Mouse (Mus musculus) cerebellum, adult (tissue): ENCODE measurements around the gene Ncbp3.
"Not testable (repeated sequence)": the region's sequence is repeated elsewhere in the genome, so short reads cannot be mapped to it uniquely, and the experiment has no call there.

Experiments used
- ATAC-seq: cut with Nextera tagmentation; 2 replicates; pipeline ENCODE4 v1.9.2; 2017; ENCODE audit warnings: mild to moderate bottlenecking, moderate library complexity, mixed read lengths; ENCODE audit not compliant: insufficient number of reproducible peaks, low FRiP score, low TSS enrichment

Ncbp3 gene

GRCm38 (mm10) chr11:73084303-73084702, 36.7 kb downstream of the Ncbp3 start:
- ATAC-seq: no peak

- no peak for ATAC-seq
Measured at GRCm38 (mm10) chr11:73084804-73085231, 37.2 kb downstream of the Ncbp3 start.

GRCm38 (mm10) chr11:73085391-73085790, 37.8 kb downstream of the Ncbp3 start:
- ATAC-seq: no peak

GRCm38 (mm10) chr11:73087700-73088480, 40.3 kb downstream of the Ncbp3 start:
- no peak for ATAC-seq

- ATAC-seq: no peak
Measured at GRCm38 (mm10) chr11:73090283-73090682, 42.7 kb downstream of the Ncbp3 start, which contains the start of gene Itgae. Itgae (plus strand) TSS chr11:73090583.

GRCm38 (mm10) chr11:73090826-73091225, 43.2 kb downstream of the Ncbp3 start:
- no peak for ATAC-seq

- no peak for ATAC-seq
Measured at GRCm38 (mm10) chr11:73092057-73092456, 44.5 kb downstream of the Ncbp3 start.

GRCm38 (mm10) chr11:73092877-73093276, 45.3 kb downstream of the Ncbp3 start:
- ATAC-seq: no peak

GRCm38 (mm10) chr11:73094231-73094995, 46.8 kb downstream of the Ncbp3 start:
- ATAC-seq: no peak

- no peak for ATAC-seq
Measured at GRCm38 (mm10) chr11:73098860-73099259, 51.3 kb downstream of the Ncbp3 start.

GRCm38 (mm10) chr11:73099976-73100750, 52.6 kb downstream of the Ncbp3 start:
- ATAC-seq: no peak

- ATAC-seq: no peak
Measured at GRCm38 (mm10) chr11:73101308-73101707, 53.7 kb downstream of the Ncbp3 start.

- ATAC-seq: no peak
Measured at GRCm38 (mm10) chr11:73105246-73105645, 57.7 kb downstream of the Ncbp3 start.

GRCm38 (mm10) chr11:73107358-73107757, 59.8 kb downstream of the Ncbp3 start:
- ATAC-seq: not testable (repeated sequence)

GRCm38 (mm10) chr11:73108195-73108897, 60.8 kb downstream of the Ncbp3 start:
- no peak for ATAC-seq

GRCm38 (mm10) chr11:73108898-73109625, 61.5 kb downstream of the Ncbp3 start:
- no peak for ATAC-seq

- no peak for ATAC-seq
Measured at GRCm38 (mm10) chr11:73109941-73110340, 62.4 kb downstream of the Ncbp3 start.

GRCm38 (mm10) chr11:73111414-73111813, 63.8 kb downstream of the Ncbp3 start:
- no peak for ATAC-seq

- ATAC-seq: no peak
Measured at GRCm38 (mm10) chr11:73126495-73126894, 78.9 kb downstream of the Ncbp3 start.
